Mouse (Mus musculus) lung, postnatal 0 days (tissue): Measurements from ENCODE around the gene Uri1.

ENCODE experiments used
- CTCF ChIP-seq: IDR thresholded peaks from 2 replicates; pipeline ENCODE4 v1.5.1; 2016; ENCODE audit warnings: antibody characterized with exemption, mild to moderate bottlenecking
- EP300 ChIP-seq: IDR thresholded peaks from 2 replicates; pipeline ENCODE4 v1.6.1; 2016; ENCODE audit warnings: antibody characterized with exemption, mild to moderate bottlenecking, control low read depth

- no peak for TF ChIP-seq EP300
- TF ChIP-seq CTCF: no peak
These were observed 8.0 kb downstream of the Uri1 start for GRCm38 (mm10) chr7:38015356-38015755.
